Mouse (Mus musculus) stomach, embryonic 14.5 days (tissue): ENCODE measurements around the gene Soat1. TPM values are rescaled to one million over a fixed set of nuclear protein-coding genes. Genes with fewer than 3 reads are reported as not detected.
"Not testable (repeated sequence)": the region's sequence is repeated elsewhere in the genome, so short reads cannot be mapped to it uniquely, and the experiment has no call there.

Experiments
- ATAC-seq: fragments of 200-750 bp; cut with Nextera tagmentation; 2 replicates; pipeline ENCODE4 v1.8.0; 2017; ENCODE audit warnings: low read depth, moderate TSS enrichment; ENCODE audit not compliant: insufficient number of reproducible peaks, insufficient read depth, low FRiP score
- H3K27ac ChIP-seq: fragments of 300-500 bp; sonication (generic); 2 replicates; pipeline ENCODE4 v1.5.1; 2014; ENCODE audit warnings: mild to moderate bottlenecking, low read length, moderate library complexity, mixed read lengths
- H3K27me3 ChIP-seq: fragments of 300-500 bp; sonication (generic); 2 replicates; pipeline ENCODE4 v1.6.1; 2014; ENCODE audit warnings: low read length, control low read depth, mixed read lengths; ENCODE audit not compliant: control insufficient read depth, insufficient read depth
- H3K36me3 ChIP-seq: fragments of 300-500 bp; sonication (generic); 2 replicates; pipeline ENCODE4 v1.6.1; 2014; ENCODE audit warnings: mild to moderate bottlenecking, control low read depth, low read length, moderate library complexity, mixed read lengths; ENCODE audit not compliant: control insufficient read depth, insufficient read depth
- H3K4me1 ChIP-seq: fragments of 300-500 bp; sonication (generic); 2 replicates; pipeline ENCODE4 v1.6.1; 2014; ENCODE audit warnings: low read length, control low read depth, mixed read lengths; ENCODE audit not compliant: control insufficient read depth, insufficient read depth
- H3K4me2 ChIP-seq: fragments of 300-500 bp; sonication (generic); replicated peaks from 2 replicates; pipeline ENCODE4 v1.6.1; 2014; ENCODE audit warnings: low read depth, low read length, control low read depth
- H3K4me3 ChIP-seq: fragments of 300-500 bp; sonication (generic); 2 replicates; pipeline ENCODE4 v1.5.1; 2014; ENCODE audit warnings: low read depth, low read length, control low read depth
- H3K9ac ChIP-seq: fragments of 300-500 bp; sonication (generic); replicated peaks from 2 replicates; pipeline ENCODE4 v1.6.1; 2014; ENCODE audit warnings: low read depth, mild to moderate bottlenecking, control low read depth, low read length, moderate library complexity, mixed read lengths
- H3K9me3 ChIP-seq: fragments of 300-500 bp; sonication (generic); 2 replicates; pipeline ENCODE4 v1.6.1; 2016; ENCODE audit warnings: low read depth, low read length, control low read depth; ENCODE audit not compliant: control insufficient read depth
- WGBS: fragments of 180-500 bp; shearing (Covaris S2); extraction: QIAGEN DNeasy Blood & Tissue Kit; methylation state at CpG from one replicate; pipeline ENCODE4 v1.1.7; 2014; 5-methylcytosine and 5-hydroxymethylcytosine counted together
- polyA plus RNA-seq: library from polyadenylated mRNA; unstranded; fragments of >200 nt; fragmentation: Nextera tagmentation; extraction: Ambion mirVana; gene quantifications from 2 replicates; pipeline ENCODE4 v1.2.1, GENCODE M21; 2014

Soat1 gene
- polyA plus RNA-seq: 50.0 and 51.6 TPM in 2 replicates

GRCm38 (mm10) chr1:156473961-156474503 lies at the start of gene Soat1:
Gene Soat1 (minus strand): TSS chr1:156474331.
- Histone ChIP-seq H3K4me2 (peak within 1 kb of the TSS; percentile 68), H3K4me1 (0 out of 2 replicates have a peak, but pooled peaks cover 4% of the 10 kb centered on the region), H3K9ac (peak within 1 kb of the TSS; percentile 65), H3K36me3 (no peaks in the 10 kb centered on the region), H3K9me3 (no peaks in the 10 kb centered on the region), H3K27me3 (no peaks in the 10 kb centered on the region), H3K4me3 (peak within 1 kb of the TSS; percentile 52), H3K27ac (peak within 1 kb of the TSS; percentile 71)
- 0% methylated on average over 44 of the region's 46 CpGs for WGBS
- peak; percentile 96 for ATAC-seq

- WGBS: 87% methylated on average over 21 of the region's 22 CpGs
- not testable (repeated sequence) for H3K36me3 ChIP-seq, H3K4me2 ChIP-seq, H3K27ac ChIP-seq, H3K27me3 ChIP-seq, H3K4me3 ChIP-seq, H3K4me1 ChIP-seq, H3K9me3 ChIP-seq, H3K9ac ChIP-seq
- ATAC-seq: peak; percentile 67; the same call in 1 of the 2 replicates
These were observed 49.7 kb upstream of the Soat1 start, which contains the start of gene Gm10031 for GRCm38 (mm10) chr1:156523842-156524241. Gene Gm10031 (plus strand): TSS chr1:156524012.

- H3K36me3 ChIP-seq: no peaks in the 10 kb centered on the region
- no peak overlapping the region for H3K4me3 ChIP-seq
- no peak for ATAC-seq
- H3K9me3 ChIP-seq: no peaks in the 10 kb centered on the region
- H3K27me3 ChIP-seq: no peaks in the 10 kb centered on the region
- 64% methylated on average over 15 of the region's 15 CpGs for WGBS
- H3K4me1 ChIP-seq: no peaks in the 10 kb centered on the region
- H3K9ac ChIP-seq: no peak overlapping the region
- no peak overlapping the region for H3K27ac ChIP-seq
- H3K4me2 ChIP-seq: no peak overlapping the region
These were observed 47.8 kb upstream of the Soat1 start for GRCm38 (mm10) chr1:156521796-156522517.

GRCm38 (mm10) chr1:156520136-156520780 lies 46.1 kb upstream of the Soat1 start:
- Histone ChIP-seq H3K4me1 (no peaks in the 10 kb centered on the region), H3K9me3 (no peaks in the 10 kb centered on the region), H3K9ac (no peak overlapping the region), H3K27ac (no peak overlapping the region), H3K4me3 (no peak overlapping the region), H3K4me2 (no peak overlapping the region), H3K27me3 (no peaks in the 10 kb centered on the region), H3K36me3 (no peaks in the 10 kb centered on the region)
- WGBS: 58% methylated on average over 3 of the region's 3 CpGs
- ATAC-seq: peak; percentile 51; the same call in 1 of the 2 replicates

- no peak overlapping the region for H3K4me3 ChIP-seq
- H3K27ac ChIP-seq: no peak overlapping the region
- H3K27me3 ChIP-seq: no peaks in the 10 kb centered on the region
- no peaks in the 10 kb centered on the region for H3K9me3 ChIP-seq
- no peaks in the 10 kb centered on the region for H3K4me1 ChIP-seq
- 81% methylated on average over 3 of the region's 3 CpGs for WGBS
- no peaks in the 10 kb centered on the region for H3K36me3 ChIP-seq
- H3K4me2 ChIP-seq: no peak overlapping the region
- ATAC-seq: no peak
- no peak overlapping the region for H3K9ac ChIP-seq
These were observed 33.6 kb upstream of the Soat1 start for GRCm38 (mm10) chr1:156507753-156508152.

GRCm38 (mm10) chr1:156505901-156506300 lies 31.8 kb upstream of the Soat1 start:
- no peak for ATAC-seq
- Histone ChIP-seq H3K9ac (no peak overlapping the region), H3K4me3 (no peak overlapping the region), H3K27me3 (no peaks in the 10 kb centered on the region), H3K36me3 (no peaks in the 10 kb centered on the region), H3K4me2 (no peak overlapping the region), H3K4me1 (no peaks in the 10 kb centered on the region), H3K9me3 (no peaks in the 10 kb centered on the region), H3K27ac (no peak overlapping the region)
- 71% methylated on average over 2 of the region's 2 CpGs for WGBS

GRCm38 (mm10) chr1:156504945-156505523 lies 30.9 kb upstream of the Soat1 start:
- Histone ChIP-seq H3K4me2 (no peak overlapping the region), H3K4me1 (no peaks in the 10 kb centered on the region), H3K36me3 (no peaks in the 10 kb centered on the region), H3K27ac (no peak overlapping the region), H3K9ac (no peak overlapping the region), H3K27me3 (no peaks in the 10 kb centered on the region), H3K9me3 (no peaks in the 10 kb centered on the region), H3K4me3 (no peak overlapping the region)
- WGBS: 77% methylated on average over 5 of the region's 5 CpGs
- ATAC-seq: no peak

GRCm38 (mm10) chr1:156496910-156497309 lies 22.8 kb upstream of the Soat1 start:
- no peak overlapping the region for H3K4me2 ChIP-seq
- no peak for ATAC-seq

More at GRCm38 (mm10) chr1:156496910-156497309, 22.8 kb upstream of the Soat1 start:
- Histone ChIP-seq H3K27me3 (no peaks in the 10 kb centered on the region), H3K4me3 (no peak overlapping the region), H3K9ac (no peak overlapping the region), H3K36me3 (no peaks in the 10 kb centered on the region), H3K9me3 (no peaks in the 10 kb centered on the region), H3K27ac (no peak overlapping the region), H3K4me1 (no peaks in the 10 kb centered on the region)
- WGBS: 43% methylated on average over 5 of the region's 5 CpGs
